Mouse (Mus musculus) kidney, adult 8-10 months (tissue): ENCODE results near the gene 1700001L19Rik.
"Not testable (repeated sequence)": the region's sequence is repeated elsewhere in the genome, so short reads cannot be mapped to it uniquely, and the experiment has no call there.

Experiments
- DNase-seq, 2 experiments: peaks; one replicate each; pipeline ENCODE4 v3.0.0; 2022

Gene 1700001L19Rik

GRCm38 (mm10) chr13:68597199-68597598 lies at the start of gene 1700001L19Rik:
Gene 1700001L19Rik, plus strand, starts transcription at chr13:68597421.
- no peak for DNase-seq

DNA sequence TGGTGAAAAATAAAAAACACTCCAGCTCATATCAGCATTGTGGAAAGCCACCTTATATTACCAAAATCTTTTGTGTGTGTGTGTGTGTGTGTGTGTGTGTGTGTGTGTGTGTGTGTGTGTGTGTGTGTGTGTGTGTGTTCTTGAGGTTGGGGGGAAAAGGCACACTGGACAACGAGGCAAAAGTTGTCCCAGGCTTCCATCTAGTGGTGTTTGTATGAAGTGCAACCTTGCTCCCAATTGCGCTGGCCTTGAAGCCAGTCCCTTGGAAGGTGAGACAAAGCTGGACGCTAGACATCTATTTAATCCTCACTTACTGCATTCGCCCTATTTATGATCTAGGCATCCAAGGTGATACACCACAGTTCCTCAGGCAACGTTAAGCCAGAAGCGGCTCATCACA lies 43.8 kb upstream of the 1700001L19Rik start:
- not testable (repeated sequence) for DNase-seq

DNA sequence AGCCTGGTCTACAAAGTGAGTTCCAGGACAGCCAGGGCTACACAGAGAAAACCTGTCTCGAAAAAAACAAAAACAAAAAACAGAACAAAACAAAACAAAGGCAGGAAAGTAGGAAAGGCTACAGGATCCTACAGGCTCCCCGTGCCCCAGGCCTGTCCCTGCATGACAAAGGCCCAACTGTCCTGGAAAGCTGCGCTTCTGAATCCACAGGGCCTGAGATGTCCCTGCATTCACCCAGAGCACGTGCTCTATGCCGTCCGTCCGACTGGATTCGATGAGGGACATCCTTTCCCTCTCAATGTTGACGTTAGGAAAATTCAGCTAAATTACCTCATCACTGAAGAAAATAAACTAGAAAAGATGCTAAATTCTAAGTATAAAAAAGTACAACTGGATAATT lies 29.1 kb upstream of the 1700001L19Rik start:
- DNase-seq = no peak

DNA sequence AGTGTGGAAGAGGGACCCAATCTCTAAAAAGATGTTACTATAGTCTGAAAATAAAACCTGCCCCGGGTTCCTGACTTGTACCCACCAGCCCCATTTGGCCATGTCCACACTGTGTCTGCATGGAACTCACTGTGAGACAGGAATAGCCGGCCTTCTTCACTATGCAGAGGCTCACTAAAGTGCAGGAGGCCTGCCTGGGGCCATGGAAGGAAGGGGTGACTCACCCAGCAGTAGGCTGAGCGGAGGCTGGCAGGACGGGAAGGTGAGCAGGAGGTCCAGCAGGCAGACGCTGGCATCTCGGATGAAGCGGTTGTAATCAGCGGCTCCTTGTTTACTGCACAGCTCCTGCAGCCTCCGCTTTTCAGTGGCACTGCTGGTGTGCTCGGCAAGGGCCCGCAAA lies 28.7 kb upstream of the 1700001L19Rik start:
- no peak for DNase-seq

DNA sequence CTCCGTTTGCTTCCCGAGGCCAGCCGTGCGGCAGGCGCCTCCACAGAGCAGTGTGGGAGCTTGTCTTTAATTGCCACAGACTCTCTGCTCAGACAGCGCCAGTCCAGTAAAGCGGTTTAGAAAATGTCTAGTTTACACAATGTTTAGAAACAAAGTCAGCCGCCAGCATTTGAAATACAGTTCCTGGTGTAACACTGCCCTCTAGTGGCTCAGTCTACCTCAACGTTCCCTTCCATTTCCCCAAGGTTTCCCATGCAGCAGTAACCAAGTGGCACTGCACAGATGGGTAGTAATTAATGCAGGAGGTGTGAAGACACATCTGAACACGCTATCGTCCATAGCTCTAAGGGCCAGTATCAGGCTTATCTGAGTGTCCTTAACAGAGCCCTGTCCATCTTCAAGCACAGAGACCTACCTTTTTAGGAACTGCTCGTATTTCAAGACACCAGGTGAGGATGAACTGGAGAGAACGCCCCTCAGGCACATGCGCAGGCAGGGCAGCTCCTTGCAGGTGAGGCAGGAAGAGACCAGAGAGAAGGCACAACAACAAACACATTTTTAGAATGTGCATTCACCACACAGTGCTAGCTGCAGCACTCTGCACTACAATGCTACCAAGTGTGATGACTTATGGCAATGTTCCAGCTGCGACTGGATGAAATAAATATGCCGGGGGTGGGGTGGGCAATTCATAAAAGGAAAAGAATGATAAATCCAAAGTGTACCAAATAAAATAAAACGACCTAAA lies 27.5 kb upstream of the 1700001L19Rik start:
- peak; percentile 27 to 51 for DNase-seq

DNA sequence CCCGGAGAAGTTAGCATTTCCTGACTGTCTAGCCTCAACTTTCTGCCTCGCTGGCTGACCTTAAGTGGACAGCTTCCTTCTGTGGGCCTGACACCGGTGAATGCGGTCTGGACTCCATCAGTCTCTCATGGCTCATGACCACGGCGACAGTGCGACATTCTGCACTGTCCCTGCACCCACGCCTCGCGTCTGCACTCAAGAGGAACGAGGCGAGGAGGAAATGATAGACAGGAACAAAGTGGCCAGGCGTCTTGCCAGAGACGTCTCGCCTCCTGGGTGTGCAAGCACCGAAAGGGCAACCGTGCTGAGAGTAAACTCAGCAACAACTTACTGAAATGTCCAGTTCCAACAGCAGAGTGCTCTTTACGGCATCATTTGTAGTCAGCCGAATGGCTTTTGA lies 25.0 kb upstream of the 1700001L19Rik start:
- no peak for DNase-seq

GRCm38 (mm10) chr13:68572966-68573913 lies 24.0 kb upstream of the 1700001L19Rik start:
- peak; percentile 56 to 69 for DNase-seq

DNA sequence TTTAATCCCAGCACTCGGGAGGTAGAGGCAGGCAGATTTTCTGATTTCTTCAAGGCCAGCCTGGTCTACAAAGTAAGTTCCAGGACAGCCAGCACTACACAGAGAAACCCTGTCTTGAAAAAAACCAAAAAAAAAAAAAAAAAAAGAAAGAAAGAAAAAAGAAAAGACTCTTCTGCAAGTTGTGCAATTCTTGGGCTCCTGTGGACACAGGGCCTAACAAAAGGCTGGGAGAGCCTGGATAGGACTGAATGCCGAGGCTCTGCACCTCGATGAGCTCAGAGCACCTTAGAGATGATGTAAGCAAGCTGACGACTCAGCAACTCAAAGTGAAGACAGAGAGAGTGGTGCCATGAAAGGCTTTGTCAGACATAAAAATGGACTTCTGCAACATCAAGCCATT lies 22.8 kb upstream of the 1700001L19Rik start:
- no peak for DNase-seq

GRCm38 (mm10) chr13:68577945-68578344 lies 19.3 kb upstream of the 1700001L19Rik start:
- DNase-seq = no peak

GRCm38 (mm10) chr13:68581086-68581740 lies 16.0 kb upstream of the 1700001L19Rik start:
- no peak for DNase-seq

DNA sequence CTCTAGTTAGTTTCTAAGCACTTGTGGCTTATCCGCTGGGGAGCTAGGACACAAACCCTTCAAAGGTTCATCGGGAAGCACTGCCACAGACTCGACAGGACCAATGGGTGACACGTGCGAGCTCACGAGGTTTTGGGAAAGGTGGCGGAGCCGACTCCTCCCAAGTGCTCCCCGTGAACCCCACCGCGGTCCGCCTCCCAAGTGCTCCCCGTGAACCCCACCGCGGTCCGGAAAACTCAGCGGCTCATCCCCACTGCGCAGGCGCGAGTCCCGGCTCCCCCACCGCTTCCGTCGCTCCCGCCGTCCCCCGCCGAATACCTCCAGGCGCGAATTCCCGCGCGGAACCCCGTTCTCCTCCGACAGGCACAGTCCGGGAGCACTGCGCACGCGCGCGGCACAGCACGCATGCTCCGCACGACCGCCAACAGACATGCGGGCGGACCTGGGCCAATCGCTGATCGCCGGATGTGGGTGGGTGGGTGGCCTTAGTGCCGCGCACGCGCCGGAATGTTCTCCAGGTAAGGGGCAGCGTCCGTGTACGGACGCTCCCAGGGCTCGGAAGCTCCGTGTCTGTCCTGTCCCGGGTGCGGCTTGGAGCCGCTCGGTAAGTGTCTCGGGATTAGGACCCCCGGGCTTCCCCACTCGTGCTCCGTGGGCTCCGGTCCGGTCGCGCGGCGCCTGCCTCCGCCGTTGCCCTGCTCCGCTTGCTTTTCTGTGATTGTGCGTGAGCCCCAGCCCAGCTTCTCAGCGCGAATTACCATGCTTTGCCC lies 15.3 kb upstream of the 1700001L19Rik start, which contains the start of the genes Mtrr and Fastkd3:
TSS of gene Mtrr (minus strand) at position 403 of the 770 bp plus-strand sequence.
TSS of gene Fastkd3 (plus strand) at position 488 of the 770 bp plus-strand sequence.
- peak; percentile 98 for DNase-seq

GRCm38 (mm10) chr13:68582517-68582780 lies 14.8 kb upstream of the 1700001L19Rik start:
- DNase-seq = no peak

DNA sequence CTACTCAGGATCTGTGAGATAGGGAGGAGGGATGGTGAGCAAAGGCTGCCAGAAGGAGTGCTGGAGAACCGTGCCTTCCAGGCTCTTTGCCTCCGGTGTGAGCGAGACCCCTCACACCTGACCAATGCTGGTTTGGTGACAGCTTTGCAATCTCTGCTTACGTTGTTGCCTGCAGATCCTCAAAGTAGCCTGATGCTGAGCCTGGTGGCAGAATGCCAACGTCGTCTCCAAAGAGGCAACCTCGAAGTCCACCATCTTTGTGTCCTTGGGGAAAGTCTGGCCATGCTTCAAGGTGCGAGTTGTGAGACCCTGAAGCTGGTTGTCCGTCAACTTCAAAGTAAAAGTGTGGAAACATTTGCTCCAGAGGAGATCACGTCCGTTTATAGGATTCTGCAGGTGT lies 13.3 kb upstream of the 1700001L19Rik start:
- no peak for DNase-seq

GRCm38 (mm10) chr13:68585441-68585840 lies 11.8 kb upstream of the 1700001L19Rik start:
- no peak for DNase-seq

DNA sequence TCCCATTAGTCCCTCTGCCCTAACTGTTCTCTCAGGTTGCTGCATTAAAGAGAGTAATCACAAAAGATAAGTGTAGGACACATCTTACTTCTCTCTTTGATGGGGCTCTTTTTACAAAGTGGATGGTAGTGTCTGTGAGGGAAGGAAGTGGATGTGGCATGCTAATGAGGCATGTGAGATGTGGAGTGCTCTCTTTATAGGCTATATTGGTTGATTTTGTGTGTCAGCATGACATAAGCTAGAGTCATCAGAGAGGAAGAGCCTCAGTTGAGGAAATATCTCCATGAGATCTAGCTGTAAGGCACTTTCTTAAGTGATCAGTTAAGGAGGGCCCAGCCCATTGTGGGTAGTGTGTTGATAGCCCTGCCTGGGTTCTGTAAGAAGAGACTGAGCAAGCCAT lies 8.9 kb upstream of the 1700001L19Rik start:
- no peak for DNase-seq

DNA sequence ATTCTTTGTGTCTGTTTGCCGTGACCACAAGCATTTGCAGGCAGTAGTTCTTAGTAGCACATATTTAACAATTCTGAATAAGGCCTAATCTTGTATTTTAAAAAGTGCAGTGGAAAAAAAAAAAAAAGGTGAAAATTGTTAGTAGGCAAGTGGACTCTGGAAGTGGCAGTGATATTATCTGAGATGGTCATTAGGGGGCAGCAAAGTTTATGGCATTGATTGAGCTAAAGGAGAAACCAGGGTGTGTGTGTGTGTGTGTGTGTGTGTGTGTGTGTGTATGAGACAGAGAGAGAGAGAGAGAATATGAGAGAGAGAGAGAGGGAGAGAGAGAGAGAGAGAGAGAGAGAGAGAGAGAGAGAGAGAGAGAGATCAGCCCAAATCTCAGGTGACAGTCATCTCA lies 3.4 kb upstream of the 1700001L19Rik start:
- no peak for DNase-seq

DNA sequence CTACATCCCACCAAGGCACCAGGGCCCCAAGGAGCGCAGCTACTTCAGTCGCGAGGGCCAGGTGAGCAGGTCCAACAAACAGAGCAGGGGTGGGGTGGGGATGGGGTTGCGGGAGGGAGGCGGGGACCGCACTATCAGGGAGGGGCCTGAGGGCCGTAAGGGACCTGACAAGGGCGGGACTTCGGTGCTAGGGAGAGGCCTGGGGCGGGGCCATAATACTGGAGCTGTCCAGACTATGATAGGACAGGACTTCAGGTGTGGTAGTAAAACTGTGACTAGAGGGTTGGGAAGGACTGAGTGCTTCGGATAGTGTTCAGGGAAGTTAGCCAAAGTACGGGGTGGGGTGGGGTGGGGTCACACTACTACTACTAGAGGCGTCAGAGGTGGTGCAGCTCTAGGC lies 446 bp downstream of the 1700001L19Rik start:
- no peak for DNase-seq

DNA sequence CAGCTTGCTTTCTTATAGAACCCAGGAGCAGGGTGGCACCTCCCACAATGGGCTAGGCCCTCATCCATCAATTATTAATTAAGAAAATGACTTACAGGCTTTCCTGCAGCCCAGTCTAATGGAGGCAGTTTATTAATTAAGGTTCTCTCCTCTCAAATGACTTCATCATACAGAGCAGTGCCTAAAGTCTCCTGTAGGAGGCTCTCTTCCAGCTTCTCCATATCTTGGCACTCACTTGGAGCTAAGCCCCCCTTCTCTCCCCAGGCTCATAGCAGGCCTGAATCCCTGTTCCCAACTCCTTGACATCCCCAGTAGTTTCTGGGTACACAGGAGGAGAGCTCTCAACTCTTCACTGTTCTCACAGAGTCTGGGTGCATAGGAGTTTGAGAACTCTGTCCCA lies 1.7 kb downstream of the 1700001L19Rik start:
- no peak for DNase-seq

GRCm38 (mm10) chr13:68601184-68601583 lies 4.0 kb downstream of the 1700001L19Rik start:
- DNase-seq = no peak

GRCm38 (mm10) chr13:68603085-68603484 lies 5.9 kb downstream of the 1700001L19Rik start:
- no peak for DNase-seq

GRCm38 (mm10) chr13:68605689-68606126 lies 8.5 kb downstream of the 1700001L19Rik start:
- DNase-seq = peak; percentile 42 to 63

DNA sequence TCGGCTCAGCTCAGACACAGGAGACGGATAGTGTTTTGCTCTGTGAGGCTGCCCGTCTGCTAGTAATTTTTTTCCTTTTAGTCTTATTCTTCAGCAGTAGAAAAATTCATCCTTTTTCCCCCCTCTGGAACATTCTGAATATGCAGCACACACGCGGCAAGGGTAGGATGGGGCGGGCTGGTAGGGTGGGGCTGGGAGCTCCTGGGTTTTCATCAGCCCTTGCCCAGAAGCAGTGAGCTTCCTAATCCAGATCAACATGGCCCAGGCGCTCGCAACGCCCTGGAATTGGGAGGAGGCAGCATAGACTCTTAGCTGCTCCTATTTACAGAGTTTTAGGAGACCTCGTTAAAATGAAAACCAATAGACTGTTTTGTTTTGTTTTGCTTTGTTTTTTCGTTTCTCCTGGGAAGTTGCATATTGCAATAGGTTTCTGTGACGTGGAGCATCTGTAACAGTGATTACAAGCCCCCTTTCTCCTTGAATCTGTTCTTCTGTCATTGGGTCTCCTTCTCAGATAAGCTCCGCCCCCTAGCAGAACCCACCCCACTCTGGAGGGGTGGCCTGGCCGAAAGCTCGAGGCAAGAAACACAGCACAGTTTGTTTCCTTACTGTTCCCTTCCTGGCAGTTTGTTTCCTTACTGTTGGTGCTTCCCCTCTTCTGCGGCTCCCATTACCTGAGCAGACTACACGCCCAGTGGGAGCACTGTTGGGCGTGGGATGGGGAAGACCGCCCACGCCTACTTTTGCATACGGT lies 10.6 kb downstream of the 1700001L19Rik start:
- no peak for DNase-seq
